Mouse (Mus musculus) urinary bladder, postnatal 25 days (tissue): ENCODE data around the gene Gm26897.

Experiments
- DNase-seq: peaks from one replicate; pipeline ENCODE4 v3.0.0; 2022; ENCODE audit warnings: low spot score

Gm26897 gene

GRCm38 (mm10) chr5:111733851-111734250 is at the start of gene Gm26897:
Gm26897 (plus strand) TSS chr5:111733924.
- no peak for DNase-seq

GRCm38 (mm10) chr5:111687370-111687769 is 46.4 kb upstream of the Gm26897 start:
- DNase-seq: no peak

GRCm38 (mm10) chr5:111688584-111688983 is 45.1 kb upstream of the Gm26897 start:
- no peak for DNase-seq

- no peak for DNase-seq
Measured at GRCm38 (mm10) chr5:111697996-111698395, 35.7 kb upstream of the Gm26897 start.

GRCm38 (mm10) chr5:111699711-111700303 is 33.9 kb upstream of the Gm26897 start:
- no peak for DNase-seq

- no peak for DNase-seq
Measured at GRCm38 (mm10) chr5:111701634-111702329, 31.9 kb upstream of the Gm26897 start.

- no peak for DNase-seq
Measured at GRCm38 (mm10) chr5:111703586-111703985, 30.1 kb upstream of the Gm26897 start.

GRCm38 (mm10) chr5:111704326-111704725 is 29.4 kb upstream of the Gm26897 start:
- no peak for DNase-seq

GRCm38 (mm10) chr5:111709195-111709901 is 24.4 kb upstream of the Gm26897 start:
- DNase-seq: no peak

- no peak for DNase-seq
Measured at GRCm38 (mm10) chr5:111719018-111719417, 14.7 kb upstream of the Gm26897 start.

GRCm38 (mm10) chr5:111720726-111721125 is 13.0 kb upstream of the Gm26897 start:
- DNase-seq: no peak

- DNase-seq: no peak
Measured at GRCm38 (mm10) chr5:111724713-111725112, 9.0 kb upstream of the Gm26897 start.

- no peak for DNase-seq
Measured at GRCm38 (mm10) chr5:111725195-111725920, 8.4 kb upstream of the Gm26897 start.

- DNase-seq: no peak
Measured at GRCm38 (mm10) chr5:111728411-111728810, 5.3 kb upstream of the Gm26897 start.

GRCm38 (mm10) chr5:111730560-111731167 is 3.1 kb upstream of the Gm26897 start:
- DNase-seq: no peak

GRCm38 (mm10) chr5:111732194-111732593 is 1.5 kb upstream of the Gm26897 start:
- DNase-seq: no peak

- DNase-seq: no peak
Measured at GRCm38 (mm10) chr5:111739480-111739879, 5.8 kb downstream of the Gm26897 start.

GRCm38 (mm10) chr5:111740384-111741275 is 6.9 kb downstream of the Gm26897 start:
- no peak for DNase-seq

- no peak for DNase-seq
Measured at GRCm38 (mm10) chr5:111741352-111741751, 7.6 kb downstream of the Gm26897 start.

GRCm38 (mm10) chr5:111742290-111742898 is 8.7 kb downstream of the Gm26897 start:
- DNase-seq: no peak

GRCm38 (mm10) chr5:111749599-111749998 is 15.9 kb downstream of the Gm26897 start:
- DNase-seq: no peak
